Comparison of ENCODE assay signal across 17 mouse cellular contexts in genomic region chr2:132206316-132206881, GRCm38 (mm10). TPM values are rescaled to one million over a fixed set of nuclear protein-coding genes. Genes with fewer than 3 reads are reported as not detected.
DNase-seq lines count a peak whose midpoint lies in the region; ATAC-seq lines count a peak whose summit lies in the region.
"Had no signal": no experiment of that assay in that cellular context is flagged by ENCODE, and none has a peak within 500 bp of the region (broad histone marks: within the 10 kb centered on the region; RNA-seq: fewer than 3 reads in every experiment).

No protein-coding gene starts in this region.

- ATAC-seq in stomach, embryonic 15.5 days (ENCODE audit: insufficient read depth, low FRiP score, low read depth), result peak; percentile 56; the same call in 1 of the 2 replicates
- ATAC-seq: forebrain, postnatal 0 days; inflammation-experienced regulatory T-cells, adult 6 months; midbrain, embryonic 13.5 days had no signal

- H3K36me3 ChIP-seq in stomach, embryonic 15.5 days, result no peaks in the 10 kb centered on the region
- H3K36me3 ChIP-seq: embryonic facial prominence, embryonic 13.5 days; limb, embryonic 13.5 days; midbrain, embryonic 13.5 days had no signal

- WGBS in stomach, embryonic 15.5 days, result 78% methylated on average over 16 of the region's 16 CpGs

- H3K4me2 ChIP-seq in stomach, embryonic 15.5 days, result no peak overlapping the region
- H3K4me2 ChIP-seq: embryonic facial prominence, embryonic 13.5 days; limb, embryonic 13.5 days; midbrain, embryonic 13.5 days had no signal

- no peak overlapping the region for H3K4me3 ChIP-seq in stomach, embryonic 15.5 days (replicated peaks)
- H3K4me3 ChIP-seq: embryonic facial prominence, embryonic 13.5 days; limb, embryonic 13.5 days; midbrain, embryonic 13.5 days had no signal

- DNase-seq in 416B (ENCODE audit: low read depth), result peak; percentile 41
- peak; percentile 71 for DNase-seq in R1 (ENCODE audit: low read depth, low spot score)
- DNase-seq in adrenal gland, postnatal 36 days, result peak; percentile 62 to 70
- no peak for DNase-seq in kidney, adult 8-10 months
- no peak for DNase-seq in layer of hippocampus, adult 9-11 months
- DNase-seq in urinary bladder, postnatal 25 days (ENCODE audit: low spot score), result no peak
- DNase-seq: cerebellum, adult 2 months; forebrain, postnatal 0 days; heart, adult 11 months; kidney, postnatal 10 days; thymus, postnatal 36 days had no signal

- no peak overlapping the region for H3K27ac ChIP-seq in stomach, embryonic 15.5 days
- H3K27ac ChIP-seq: embryonic facial prominence, embryonic 13.5 days; limb, embryonic 13.5 days; liver, embryonic 14.5 days; midbrain, embryonic 13.5 days had no signal

- H3K27me3 ChIP-seq in stomach, embryonic 15.5 days (replicated peaks), result no peaks in the 10 kb centered on the region
- H3K27me3 ChIP-seq: embryonic facial prominence, embryonic 13.5 days; limb, embryonic 13.5 days; midbrain, embryonic 13.5 days had no signal

- H3K9me3 ChIP-seq in stomach, embryonic 15.5 days, result no peaks in the 10 kb centered on the region
- H3K9me3 ChIP-seq: embryonic facial prominence, embryonic 13.5 days; limb, embryonic 13.5 days; midbrain, embryonic 13.5 days had no signal

- no peaks in the 10 kb centered on the region for H3K4me1 ChIP-seq in stomach, embryonic 15.5 days
- H3K4me1 ChIP-seq: embryonic facial prominence, embryonic 13.5 days; limb, embryonic 13.5 days; midbrain, embryonic 13.5 days had no signal

- no peak overlapping the region for H3K9ac ChIP-seq in stomach, embryonic 15.5 days
- H3K9ac ChIP-seq: embryonic facial prominence, embryonic 13.5 days; forebrain, postnatal 0 days; limb, embryonic 13.5 days; liver, embryonic 14.5 days; midbrain, embryonic 13.5 days had no signal

RNA-seq across cellular contexts. Expression of gene Tmem230, which starts 41.2 kb away (rescaled TPM):
- 10 to 100 TPM; 42.7 to 48.1 TPM for total RNA-seq in adrenal gland, postnatal 36 days (2021)
- polyA plus RNA-seq in stomach, embryonic 15.5 days (2015; fragmentation: Nextera tagmentation; extraction: Ambion mirVana), result 40.6 and 41.9 TPM in 2 replicates

RNA-seq across cellular contexts. Expression of gene Pcna, which starts 46.7 kb away (rescaled TPM):
- 100 to 1,000 TPM in 1 of 2 experiments, 10 to 100 TPM in 1; 96.5 to 111 TPM for total RNA-seq in adrenal gland, postnatal 36 days (2021)
- polyA plus RNA-seq in stomach, embryonic 15.5 days (2015; fragmentation: Nextera tagmentation; extraction: Ambion mirVana), result 244 and 254 TPM in 2 replicates

RNA-seq across cellular contexts. Expression of gene Cds2, which starts 56.5 kb away (rescaled TPM):
- 10 to 100 TPM; 71.2 to 73.3 TPM for total RNA-seq in adrenal gland, postnatal 36 days (2021)
- polyA plus RNA-seq in stomach, embryonic 15.5 days (2015; fragmentation: Nextera tagmentation; extraction: Ambion mirVana), result 17.0 and 28.7 TPM in 2 replicates

Comparison
In these comparisons a context has a peak if more than half of its experiments do, and no peak if none do; other contexts are left out.
1. DNase-seq: peak in 416B (single experiment), R1 (single experiment) and adrenal gland, postnatal 36 days (2 of 2); none in kidney, adult 8-10 months (0 of 2), layer of hippocampus, adult 9-11 months (single experiment) and urinary bladder, postnatal 25 days (single experiment).